Mouse (Mus musculus) testis, adult 10 weeks (tissue): ENCODE data around the gene Gm21788. TPM values are rescaled to one million over a fixed set of nuclear protein-coding genes. Genes with fewer than 3 reads are reported as not detected.

ENCODE experiments used
- polyA plus RNA-seq: library from polyadenylated mRNA; stranded (reverse); fragments of 350-450 nt; fragmentation: Illumina TruSeq; extraction: RNeasy Lipid Tissue Mini Kit (QIAGEN cat#74804); gene quantifications from one replicate; pipeline ENCODE4 v1.2.3, GENCODE M21; 2014; ENCODE audit warnings: low read depth, low replicate concordance

Gm21788 gene
- polyA plus RNA-seq: not detected

GRCm38 (mm10) chrY:7404710-7405109 is at the start of gene Gm21788:
Gene Gm21788 (plus strand): TSS chrY:7405010.

Other genes with a start within 250 kb of the Gm21788 start
- 5.4 TPM for gene Gm21244, start 235.7 kb upstream of the Gm21788 start, polyA plus RNA-seq
- gene Gm28998, start 151.2 kb upstream of the Gm21788 start, polyA plus RNA-seq: not detected
- gene Gm20826, start 233.5 kb downstream of the Gm21788 start, polyA plus RNA-seq: not detected